Mouse (Mus musculus) layer of hippocampus, adult 9-10 months (tissue): ENCODE measurements at regions not wholly inside any gene's neighbourhood (a gene's known extent, or its start where the extent isn't known, plus 50 kb on each side); places are given as distances from the start of the nearest gene placed in this dataset.

Source experiments
- DNase-seq: peaks from one replicate; pipeline ENCODE4 v3.0.0; 2022; ENCODE audit warnings: low spot score

DNA sequence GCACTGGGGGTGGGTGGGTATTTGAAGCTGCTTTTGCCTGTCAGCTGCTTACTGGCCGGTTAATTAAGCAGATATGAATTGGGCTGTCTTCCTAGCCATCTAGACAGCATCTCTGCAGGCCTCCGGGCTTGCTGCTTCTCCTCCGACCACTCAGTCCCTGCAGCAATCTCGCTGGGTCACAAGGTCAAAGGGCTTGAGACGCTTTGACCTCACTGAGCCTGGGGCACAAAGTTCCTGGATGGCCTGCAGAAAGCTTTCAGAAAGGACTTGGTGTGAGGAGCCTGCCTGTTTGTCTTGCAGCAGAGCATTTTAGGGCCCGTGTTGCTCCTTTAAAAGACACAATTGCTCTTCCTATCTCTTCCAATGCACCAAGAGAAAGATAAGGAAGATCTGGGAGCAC is 83.7 kb upstream of the Ppp2r5a start:
- DNase-seq = no peak

DNA sequence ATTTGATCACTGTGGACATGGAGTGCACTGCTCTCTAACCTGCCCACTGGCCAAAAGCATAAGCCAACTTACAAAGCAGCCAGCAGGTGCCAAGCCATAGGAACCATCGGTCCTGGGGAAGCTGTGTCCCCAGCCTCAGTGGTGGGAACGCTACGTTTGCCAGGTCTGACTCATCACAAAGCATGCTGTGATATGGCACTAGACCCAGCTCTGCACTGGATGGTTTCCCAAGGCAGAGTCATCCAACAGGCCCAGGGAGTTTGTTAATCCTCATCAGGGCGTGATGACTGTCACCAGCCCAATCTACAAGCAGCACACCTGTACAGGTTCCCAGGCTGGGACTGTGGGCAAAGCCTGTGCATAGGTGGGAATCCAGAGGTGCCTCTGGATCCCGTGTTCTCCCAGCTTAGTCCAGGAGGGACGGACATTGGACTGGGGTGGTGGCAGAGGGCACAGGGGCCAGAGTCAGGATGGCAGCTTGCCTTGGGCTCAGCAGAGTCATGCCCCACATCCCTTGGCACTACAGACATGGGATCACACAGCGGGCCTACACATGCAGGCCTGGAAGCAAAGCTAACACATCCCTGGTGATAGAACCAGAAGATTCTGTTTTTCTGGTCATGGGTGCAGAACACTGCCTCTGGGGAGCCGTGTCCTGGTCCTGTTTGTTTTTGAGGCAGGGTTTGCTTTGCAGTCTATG is 81.8 kb upstream of the Ppp2r5a start:
- DNase-seq = peak; percentile 63

DNA sequence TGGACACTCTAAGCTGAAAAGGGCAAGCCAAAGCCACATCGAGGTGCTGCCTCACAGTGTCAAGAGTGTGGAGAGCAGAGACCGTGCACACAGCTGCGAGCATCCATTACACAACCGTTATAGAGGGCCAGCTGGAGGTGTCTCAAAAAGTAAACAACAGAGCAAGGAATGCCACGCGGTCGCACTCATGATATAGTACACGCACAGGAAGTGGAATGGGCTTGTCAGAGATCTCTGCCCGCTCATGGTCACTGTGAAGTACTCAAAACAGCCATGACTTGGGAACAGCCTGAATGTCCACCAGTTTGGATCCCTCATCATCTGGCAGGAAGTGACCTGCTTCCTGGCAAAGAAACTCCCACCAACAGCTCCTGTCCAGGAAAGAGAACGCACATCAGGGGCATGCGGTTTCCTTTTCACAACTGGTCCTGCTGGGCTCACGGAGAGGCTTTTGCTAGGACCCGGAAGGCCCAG is 76.9 kb upstream of the Ppp2r5a start:
- no peak for DNase-seq

DNA sequence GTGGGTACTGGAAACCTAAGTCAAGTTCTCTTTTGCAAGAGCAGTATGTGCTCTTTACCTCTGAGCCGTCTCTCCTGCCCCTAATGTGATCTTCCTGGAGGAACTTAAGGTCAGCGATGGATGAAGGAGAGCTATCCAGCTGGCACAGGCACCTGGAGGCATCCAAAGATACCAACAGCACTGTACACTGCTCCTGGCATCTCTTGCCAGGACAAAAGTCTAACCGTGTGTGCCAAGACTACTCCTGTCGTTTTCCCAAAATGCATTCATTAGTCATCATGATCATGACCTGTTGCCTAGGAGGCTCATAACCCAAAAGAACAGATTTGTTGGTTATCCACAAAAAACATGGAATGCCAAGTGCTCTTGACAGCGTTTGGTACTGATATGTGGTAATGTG is 69.5 kb upstream of the Ppp2r5a start:
- no peak for DNase-seq

DNA sequence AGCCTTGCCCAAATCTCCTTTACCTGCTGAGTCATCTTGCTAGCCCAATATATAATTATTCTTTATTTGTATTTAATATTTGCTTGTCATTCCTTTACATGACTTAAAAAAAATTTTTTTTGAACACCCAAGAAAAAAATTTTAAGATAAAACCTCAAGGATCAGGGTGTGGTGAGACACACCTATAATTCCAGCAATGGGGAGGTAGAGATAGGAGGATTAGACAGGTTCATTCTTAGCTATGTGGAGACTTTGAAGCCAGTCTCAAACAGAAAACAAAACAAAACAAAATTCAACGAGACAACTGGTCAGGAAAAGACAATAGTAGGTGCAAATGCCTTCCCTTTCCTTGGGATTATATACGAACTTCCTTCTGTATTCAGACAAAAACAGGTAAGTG is 68.4 kb upstream of the Ppp2r5a start:
- no peak for DNase-seq

DNA sequence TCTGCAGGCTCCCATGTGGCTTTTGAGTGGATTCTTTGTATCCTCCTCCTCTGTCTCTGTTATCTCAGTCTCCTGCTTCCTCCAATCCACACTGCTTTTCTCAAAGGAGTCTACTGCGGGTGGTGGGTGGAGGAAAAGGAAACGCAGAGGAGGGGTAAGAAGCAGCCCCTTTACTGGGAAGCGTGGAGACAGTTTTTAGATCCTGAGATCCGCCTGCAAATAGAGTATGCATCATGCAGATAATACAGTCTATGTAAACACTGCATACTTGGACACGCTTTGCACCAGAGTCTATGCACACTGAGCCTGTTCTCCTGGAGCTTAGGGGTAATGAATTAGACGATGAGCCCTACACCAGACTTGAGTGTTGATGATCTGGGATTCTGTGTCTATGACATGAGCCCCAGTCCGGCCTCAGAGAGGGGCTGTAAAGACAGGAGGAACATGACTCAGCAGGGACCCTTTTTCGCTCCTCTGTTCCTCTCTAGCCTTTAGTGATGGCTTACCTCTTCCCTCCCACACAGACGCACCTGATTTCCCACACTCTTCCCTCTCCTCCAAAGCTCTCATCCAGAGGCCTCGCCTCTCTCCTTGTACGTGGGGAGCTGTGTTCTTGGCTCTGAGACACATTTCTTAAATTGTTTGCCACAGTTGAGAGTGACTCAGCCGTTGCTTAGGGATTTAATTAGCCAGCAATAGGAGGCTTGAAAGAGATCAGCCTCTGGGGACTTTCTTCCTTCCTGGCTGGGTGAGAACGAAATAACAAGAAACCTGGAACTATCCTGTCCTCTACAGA is 67.3 kb upstream of the Ppp2r5a start:
- peak; percentile 41 for DNase-seq

DNA sequence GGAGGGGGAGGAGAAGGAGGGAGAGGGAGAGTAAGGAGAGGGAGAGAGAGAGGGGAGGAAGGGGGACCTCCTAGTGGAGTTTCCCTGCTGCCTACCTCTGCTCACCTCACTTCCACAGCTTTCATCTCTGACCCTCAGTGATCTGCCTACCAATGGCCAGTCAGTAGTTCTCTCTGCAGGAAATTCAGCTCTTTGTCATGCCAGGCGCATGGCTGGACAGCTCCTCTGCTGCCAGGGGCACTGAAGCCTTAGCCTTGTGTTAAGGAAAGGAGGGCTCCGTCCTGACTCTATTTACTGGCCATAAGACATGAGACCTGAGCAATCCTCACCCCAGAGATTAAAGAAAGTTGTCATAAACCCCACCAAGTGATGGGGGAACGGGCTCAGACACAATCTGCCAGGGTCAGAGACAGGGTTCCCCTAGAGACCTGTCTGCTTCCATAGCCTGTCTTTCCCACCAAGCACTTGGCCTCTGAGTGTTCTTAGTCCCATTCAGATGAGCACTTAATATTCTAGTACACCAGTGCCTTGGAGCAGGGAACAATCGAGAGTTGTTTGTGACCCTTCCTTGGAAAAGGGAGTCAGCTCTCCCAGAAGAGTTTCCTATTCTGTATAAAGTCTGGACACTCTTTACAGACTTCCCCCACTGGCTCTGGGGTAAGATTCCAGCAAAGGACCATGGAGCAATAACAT is 65.9 kb upstream of the Ppp2r5a start:
- no peak for DNase-seq

DNA sequence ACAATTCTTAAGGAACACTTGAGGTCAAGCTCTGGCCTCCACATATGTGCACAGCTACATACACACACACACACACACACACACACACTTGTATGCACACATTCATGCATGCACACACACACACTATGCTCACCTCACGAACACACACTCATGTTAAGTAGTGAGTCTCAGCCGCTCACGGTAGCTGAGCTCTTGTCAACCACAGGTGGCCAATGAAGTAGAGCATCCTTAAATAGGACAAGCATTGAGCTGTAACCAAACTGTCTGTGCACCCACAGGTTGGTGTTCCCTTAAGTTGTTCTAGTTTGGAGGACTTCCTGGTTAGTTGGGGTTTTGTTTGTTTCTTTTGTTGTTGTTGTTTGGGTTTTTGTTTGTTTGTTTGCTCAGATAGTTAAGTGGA is 63.2 kb upstream of the Ppp2r5a start:
- DNase-seq = no peak

DNA sequence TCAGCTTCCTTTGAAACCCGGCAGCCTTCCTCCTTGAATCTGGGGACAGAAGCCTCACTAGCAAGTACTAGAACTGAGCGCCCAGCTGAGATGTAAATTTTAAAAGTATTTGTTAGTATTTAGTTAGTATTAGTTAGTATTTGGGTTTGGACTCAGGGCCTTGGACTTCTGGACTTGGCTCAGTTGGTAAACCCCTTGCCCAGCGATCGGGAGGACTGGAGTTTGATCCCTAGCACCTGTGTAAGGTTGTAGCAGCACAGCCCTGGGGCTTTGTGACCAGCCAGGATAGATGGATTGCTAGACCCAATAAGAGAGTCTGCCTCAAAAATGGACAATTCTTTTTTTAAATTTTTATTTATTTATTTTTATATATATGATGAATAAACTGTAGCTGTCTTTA is 62.7 kb upstream of the Ppp2r5a start:
- DNase-seq = no peak

DNA sequence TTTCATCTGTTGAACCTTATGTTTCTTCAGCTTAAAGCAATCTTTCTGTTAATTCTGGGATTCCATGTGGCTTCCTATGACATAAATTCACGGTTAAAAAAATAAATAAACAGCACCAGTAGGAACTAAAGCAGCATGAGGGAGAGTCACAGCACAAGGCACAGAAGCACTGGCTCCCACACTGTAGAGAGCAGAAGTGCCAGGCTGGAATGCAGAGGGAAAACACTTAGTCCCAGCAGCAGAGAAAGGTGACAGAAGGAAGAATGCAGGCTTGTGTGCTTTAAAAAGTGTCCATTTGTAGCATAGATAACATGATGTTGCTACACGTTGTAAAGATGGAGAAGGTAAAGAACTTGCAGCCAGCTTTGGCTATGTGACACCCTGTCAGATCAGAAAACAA is 62.1 kb upstream of the Ppp2r5a start:
- DNase-seq = no peak

DNA sequence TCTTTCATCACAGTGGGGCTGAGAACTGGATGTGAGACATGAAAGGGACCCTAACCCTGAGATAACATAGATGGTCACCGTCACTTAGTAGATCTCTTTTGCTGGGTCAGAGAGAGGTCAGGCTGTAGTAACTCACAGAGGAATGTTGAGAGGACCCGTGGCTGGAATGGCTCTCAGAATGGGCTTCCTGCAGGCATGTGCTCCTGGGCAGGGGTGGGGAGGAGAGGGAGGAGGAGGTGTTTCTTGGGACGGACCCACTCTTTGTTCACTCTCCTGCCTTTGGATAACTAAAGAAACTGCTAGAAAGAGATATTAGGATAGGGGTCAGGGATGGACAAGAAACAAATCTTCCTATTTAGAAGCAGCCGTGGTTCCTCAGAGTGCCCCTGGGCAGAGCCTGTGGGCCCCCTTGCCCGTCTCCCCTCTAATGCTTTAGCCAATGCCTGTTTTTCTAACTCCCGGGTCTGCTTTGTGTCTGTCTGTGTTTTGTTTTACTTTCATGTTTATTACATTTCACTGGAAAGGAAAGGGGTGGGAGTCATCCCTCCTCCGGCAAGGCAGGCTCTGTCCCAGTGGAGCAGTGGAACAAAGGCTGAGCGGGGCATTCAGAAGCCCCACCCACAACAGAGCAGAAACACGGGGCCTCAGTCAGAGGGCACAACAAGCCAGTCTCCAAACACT is 58.9 kb upstream of the Ppp2r5a start:
- DNase-seq = no peak

DNA sequence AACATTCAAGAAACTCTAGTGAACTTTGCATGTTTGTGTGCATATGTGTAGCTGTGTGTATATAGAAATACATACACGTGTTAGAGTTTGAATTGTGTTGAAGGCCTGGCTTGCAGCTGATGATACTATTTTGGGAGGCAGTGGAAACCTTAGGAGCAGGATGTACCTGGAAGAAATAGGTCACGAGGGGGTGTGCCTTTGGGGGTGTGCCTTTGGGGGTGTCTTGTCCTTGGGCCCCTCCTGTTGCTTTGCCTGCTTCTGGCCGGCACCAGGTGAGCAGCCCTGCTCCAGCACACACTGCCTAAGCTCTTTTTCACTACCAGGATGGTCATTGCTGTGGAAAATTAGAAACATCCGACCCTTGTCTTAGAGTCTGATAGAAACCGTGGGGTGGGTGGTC is 56.0 kb upstream of the Ppp2r5a start:
- DNase-seq = no peak

DNA sequence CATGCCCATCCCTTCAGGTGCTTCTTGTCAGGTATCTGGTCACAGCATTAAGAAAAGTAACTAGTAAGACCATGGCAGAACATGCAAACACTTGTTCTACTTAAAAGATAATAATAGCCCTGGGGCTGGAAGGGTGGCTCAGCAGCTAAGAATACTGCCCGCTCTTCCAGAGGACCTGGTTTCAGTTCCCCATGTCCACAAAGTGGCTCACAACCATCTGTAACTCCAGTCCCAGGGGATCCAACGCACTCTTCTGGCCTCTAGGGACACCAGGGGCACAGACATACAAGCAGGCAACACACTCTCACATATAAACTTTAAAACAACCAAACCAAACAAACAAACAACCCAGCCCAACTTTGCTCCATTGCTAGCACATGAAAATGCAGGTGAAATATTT is 55.2 kb upstream of the Ppp2r5a start:
- no peak for DNase-seq

DNA sequence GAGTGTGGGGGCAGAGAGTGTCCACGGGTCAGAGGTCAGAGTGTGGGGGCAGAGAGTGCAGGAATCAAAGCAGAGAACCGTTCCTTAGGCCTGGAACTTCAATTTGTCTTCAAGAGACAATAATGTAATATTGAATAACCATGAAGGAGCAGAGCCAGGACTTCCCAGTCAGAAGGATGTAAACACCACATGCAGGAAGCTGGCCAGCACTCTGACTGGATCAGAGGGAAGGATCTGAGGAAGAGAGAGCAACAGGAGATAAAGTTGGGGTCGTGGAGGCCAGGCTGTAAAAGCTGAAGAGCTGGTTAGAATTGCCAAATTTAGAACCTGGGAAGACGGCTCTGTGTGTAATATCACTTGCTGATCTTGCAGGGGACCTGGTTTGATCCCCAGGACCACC is 54.0 kb upstream of the Ppp2r5a start:
- no peak for DNase-seq

DNA sequence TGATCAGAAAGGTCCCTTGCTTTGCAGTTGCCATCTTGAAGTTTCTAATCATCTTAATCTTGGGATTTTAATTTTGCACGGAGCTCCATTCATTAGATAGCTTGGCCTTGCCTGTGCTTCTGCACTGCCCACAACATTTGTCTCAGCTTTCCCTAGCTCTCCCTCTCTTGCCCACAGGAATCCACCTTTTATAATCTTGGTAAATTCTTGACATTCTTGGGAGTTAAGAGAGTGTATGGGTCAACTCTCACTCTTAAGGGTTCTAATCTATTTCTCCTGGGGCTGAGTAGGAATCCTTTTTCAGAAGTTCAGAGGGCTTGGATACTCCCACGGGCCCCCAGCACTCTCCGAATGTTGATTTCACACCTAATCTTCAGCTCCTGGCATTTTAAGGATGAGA is 51.5 kb upstream of the Ppp2r5a start:
- DNase-seq = no peak

DNA sequence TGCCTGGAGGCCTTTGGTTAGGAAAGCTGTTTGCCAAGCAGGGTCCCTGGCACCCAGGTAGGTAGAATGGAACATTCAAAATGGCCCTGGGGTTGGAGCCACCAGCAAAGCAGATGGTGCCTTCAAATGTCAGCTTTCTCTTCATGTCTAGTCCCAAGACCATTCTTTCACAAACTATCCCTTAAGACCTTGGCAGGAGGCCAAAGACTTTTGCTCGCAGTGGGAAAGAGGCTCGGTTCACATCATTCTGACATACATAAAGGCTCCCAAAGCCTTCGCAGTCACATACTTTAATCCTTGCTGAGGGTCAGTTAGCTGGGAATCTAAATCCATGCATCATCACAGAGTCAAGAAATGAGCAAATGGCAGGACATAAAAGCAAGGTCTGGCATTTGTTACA is 50.5 kb upstream of the Ppp2r5a start:
- no peak for DNase-seq
